Mouse (Mus musculus) midbrain, embryonic 16.5 days (tissue): ENCODE data around the gene Fgf12. TPM values are rescaled to one million over a fixed set of nuclear protein-coding genes. Genes with fewer than 3 reads are reported as not detected.

ENCODE experiments used
- ATAC-seq: fragments of 200-750 bp; cut with Nextera tagmentation; 2 replicates; pipeline ENCODE4 v1.8.0; 2017; ENCODE audit warnings: moderate TSS enrichment
- H3K27ac ChIP-seq: fragments of 300-500 bp; sonication (generic); 2 replicates; pipeline ENCODE4 v1.5.1; 2014; ENCODE audit warnings: mild to moderate bottlenecking, low read length, mixed read lengths
- H3K27me3 ChIP-seq: fragments of 300-500 bp; sonication (generic); 2 replicates; pipeline ENCODE4 v1.6.1; 2014; ENCODE audit warnings: low read depth, low read length, mixed read lengths; ENCODE audit not compliant: control insufficient read depth, insufficient read depth
- H3K36me3 ChIP-seq: fragments of 300-500 bp; sonication (generic); 2 replicates; pipeline ENCODE4 v1.6.1; 2014; ENCODE audit warnings: mild to moderate bottlenecking, low read length, moderate library complexity, mixed read lengths; ENCODE audit not compliant: control insufficient read depth, insufficient read depth
- H3K4me1 ChIP-seq: fragments of 300-500 bp; sonication (generic); 2 replicates; pipeline ENCODE4 v1.6.1; 2014; ENCODE audit warnings: mild to moderate bottlenecking, low read length, mixed read lengths; ENCODE audit not compliant: control insufficient read depth, insufficient read depth
- H3K4me2 ChIP-seq: fragments of 300-500 bp; sonication (generic); 2 replicates; pipeline ENCODE4 v1.6.1; 2014; ENCODE audit warnings: mild to moderate bottlenecking, low read length, mixed read lengths
- H3K4me3 ChIP-seq: fragments of 300-500 bp; sonication (generic); 2 replicates; pipeline ENCODE4 v1.5.1; 2014; ENCODE audit warnings: low read depth, mild to moderate bottlenecking, low read length, moderate library complexity, mixed read lengths
- H3K9ac ChIP-seq: fragments of 300-500 bp; sonication (generic); 2 replicates; pipeline ENCODE4 v1.6.1; 2014; ENCODE audit warnings: low read depth, low read length, mixed read lengths
- H3K9me3 ChIP-seq: fragments of 300-500 bp; sonication (generic); replicated peaks from 2 replicates; pipeline ENCODE4 v1.6.1; 2014; ENCODE audit warnings: mild to moderate bottlenecking, low read length, mixed read lengths; ENCODE audit not compliant: control insufficient read depth, poor library complexity, severe bottlenecking
- WGBS: fragments of 180-500 bp; shearing (Covaris S2); extraction: QIAGEN DNeasy Blood & Tissue Kit; methylation state at CpG from one replicate; pipeline ENCODE4 v1.1.7; 2014; 5-methylcytosine and 5-hydroxymethylcytosine counted together
- microRNA counts: library from miRNA; unstranded; fragments of <30 nt; microRNA quantifications from one replicate; lab custom pipeline; 2016
- microRNA-seq: library from miRNA; unstranded; fragments of <30 nt; microRNA quantifications from one replicate; pipeline ENCODE4, GENCODE M21; 2017
- polyA plus RNA-seq: library from polyadenylated mRNA; unstranded; fragments of >200 nt; fragmentation: Nextera tagmentation; extraction: Ambion mirVana; gene quantifications from 2 replicates; pipeline ENCODE4 v1.2.1, GENCODE M21; 2015

The Fgf12 gene
- polyA plus RNA-seq, 1 experiment from 2014 or later, result 47.5 TPM

GRCm38 (mm10) chr16:28140972-28141371, 611.9 kb downstream of the Fgf12 start:
- 91% methylated on average over 3 of the region's 3 CpGs for WGBS
- Histone ChIP-seq H3K4me3 (no peak overlapping the region), H3K4me2 (no peak overlapping the region), H3K36me3 (no peaks in the 10 kb centered on the region), H3K4me1 (no peaks in the 10 kb centered on the region), H3K27me3 (no peaks in the 10 kb centered on the region), H3K9me3 (no peaks in the 10 kb centered on the region), H3K9ac (no peak overlapping the region), H3K27ac (no peak overlapping the region)
- no peak for ATAC-seq

- Histone ChIP-seq H3K4me1 (no peaks in the 10 kb centered on the region), H3K4me3 (no peak overlapping the region), H3K4me2 (no peak overlapping the region), H3K27me3 (no peaks in the 10 kb centered on the region), H3K9ac (no peak overlapping the region), H3K9me3 (no peaks in the 10 kb centered on the region), H3K27ac (no peak overlapping the region), H3K36me3 (no peaks in the 10 kb centered on the region)
- no peak for ATAC-seq
- WGBS, result 84% methylated on average over 2 of the region's 2 CpGs
These were observed 625.9 kb downstream of the Fgf12 start for GRCm38 (mm10) chr16:28127006-28127405.

MicroRNAs within 50 kb of the gene (microRNA counts, 519-probe panel; counts per million panel counts)
- 2,021 counts per million, percentile 50 among the panel's probes with 10 or more counts for microRNA mmu-miR-690 (lab: Ali Mortazavi, UCI)

Small RNA genes lying within 50 kb of the gene (microRNA-seq; reads per million reads assigned to microRNA genes)
- gene Mir690, result not detected

Other genes starting within 250 kb of the Fgf12 start
- 10.8 and 15.0 TPM in 2 replicates for gene Mb21d2, start 176.6 kb upstream of the Fgf12 start, polyA plus RNA-seq